Mouse (Mus musculus): ENCODE data around the gene Cabp2.

Cabp2 gene

GRCm38 (mm10) chr19:4080511-4081009, 818 bp upstream of the Cabp2 start:
- DNase-seq (ENCODE audit: low spot score in 2 of 2), result no peak

GRCm38 (mm10) chr19:4082219-4082965, 1.0 kb downstream of the Cabp2 start:
- no peak for DNase-seq (ENCODE audit: low spot score in 2 of 2)

GRCm38 (mm10) chr19:4083316-4083715, 1.9 kb downstream of the Cabp2 start:
- DNase-seq (ENCODE audit: low spot score in 2 of 2), result no peak

GRCm38 (mm10) chr19:4083826-4084225, 2.4 kb downstream of the Cabp2 start:
- DNase-seq (ENCODE audit: low spot score in 2 of 2), result no peak

- no peak for DNase-seq (ENCODE audit: low spot score in 2 of 2)
Measured at GRCm38 (mm10) chr19:4084984-4085383, 3.6 kb downstream of the Cabp2 start.

GRCm38 (mm10) chr19:4086156-4086555, 4.8 kb downstream of the Cabp2 start:
- no peak for DNase-seq (ENCODE audit: low spot score in 2 of 2)

- no peak for DNase-seq (ENCODE audit: low spot score in 2 of 2)
Measured at GRCm38 (mm10) chr19:4087090-4087489, 5.7 kb downstream of the Cabp2 start.

- DNase-seq (ENCODE audit: low spot score in 2 of 2), result no peak
Measured at GRCm38 (mm10) chr19:4088146-4088545, 6.8 kb downstream of the Cabp2 start.

- DNase-seq (ENCODE audit: low spot score in 2 of 2), result no peak
Measured at GRCm38 (mm10) chr19:4089128-4089527, 7.8 kb downstream of the Cabp2 start.

- no peak for DNase-seq (ENCODE audit: low spot score in 2 of 2)
Measured at GRCm38 (mm10) chr19:4090446-4090845, 9.1 kb downstream of the Cabp2 start.

- no peak for DNase-seq (ENCODE audit: low spot score in 2 of 2)
Measured at GRCm38 (mm10) chr19:4091383-4091782, 10.0 kb downstream of the Cabp2 start.

- no peak for DNase-seq (ENCODE audit: low spot score in 2 of 2)
Measured at GRCm38 (mm10) chr19:4092750-4093149, 11.4 kb downstream of the Cabp2 start.

GRCm38 (mm10) chr19:4093772-4094171, 12.4 kb downstream of the Cabp2 start:
- DNase-seq (ENCODE audit: low spot score in 2 of 2), result no peak

- DNase-seq (ENCODE audit: low spot score in 2 of 2), result no peak
Measured at GRCm38 (mm10) chr19:4094348-4094747, 13.0 kb downstream of the Cabp2 start.

GRCm38 (mm10) chr19:4094774-4095303, 13.5 kb downstream of the Cabp2 start:
- DNase-seq (ENCODE audit: low spot score in 2 of 2), result no peak

- no peak for DNase-seq (ENCODE audit: low spot score in 2 of 2)
Measured at GRCm38 (mm10) chr19:4095802-4096201, 14.4 kb downstream of the Cabp2 start.

GRCm38 (mm10) chr19:4096642-4097440, 15.5 kb downstream of the Cabp2 start, which contains the start of gene Cdk2ap2:
Cdk2ap2 (plus strand) TSS chr19:4097182.
- DNase-seq (ENCODE audit: low spot score in 2 of 2), result peak; percentile 100

GRCm38 (mm10) chr19:4097441-4097825, 16.1 kb downstream of the Cabp2 start:
- no peak for DNase-seq (ENCODE audit: low spot score in 2 of 2)

GRCm38 (mm10) chr19:4098426-4098825, 17.0 kb downstream of the Cabp2 start:
- no peak for DNase-seq (ENCODE audit: low spot score in 2 of 2)

GRCm38 (mm10) chr19:4099056-4099455, 17.7 kb downstream of the Cabp2 start:
- DNase-seq (ENCODE audit: low spot score in 2 of 2), result peak; percentile 89 to 92

- DNase-seq (ENCODE audit: low spot score in 2 of 2), result peak in 1 of 2 experiments; percentile 52
Measured at GRCm38 (mm10) chr19:4099837-4100717, 18.7 kb downstream of the Cabp2 start, which contains the start of gene Pitpnm1. Pitpnm1 (plus strand) TSS chr19:4099998.
